Mouse (Mus musculus): Measurements from ENCODE around the gene Sdccag8. TPM values are rescaled to one million over a fixed set of nuclear protein-coding genes. Genes with fewer than 3 reads are reported as not detected.

Gene Sdccag8
- polyA plus RNA-seq, 1 experiment from 2014 or later = 31.5 TPM

GRCm38 (mm10) chr1:176995419-176995775 lies 180.9 kb downstream of the Sdccag8 start:
- 79% methylated on average over 4 of the region's 4 CpGs for WGBS
- Histone ChIP-seq H3K4me3 (ENCODE audit: low read depth, low read length) (no peak overlapping the region), H3K27me3 (replicated peaks; ENCODE audit: control insufficient read depth, insufficient read depth, low read length) (no peaks in the 10 kb centered on the region), H3K36me3 (ENCODE audit: control insufficient read depth, insufficient read depth, low read length) (no peaks in the 10 kb centered on the region), H3K9ac (ENCODE audit: low read length) (peak overlapping the region; percentile 32; the same call in 1 of the 2 replicates), H3K9me3 (replicated peaks; ENCODE audit: control insufficient read depth, low read length) (no peaks in the 10 kb centered on the region), H3K4me2 (ENCODE audit: low read length) (no peak overlapping the region), H3K4me1 (ENCODE audit: control insufficient read depth, insufficient read depth, low read length) (peaks cover 68% of the 10 kb centered on the region), H3K27ac (ENCODE audit: low read depth, low read length) (peak overlapping the region; percentile 97)
- DNase-seq (ENCODE audit: low spot score) = no peak
- no peak for ATAC-seq

GRCm38 (mm10) chr1:176996166-176996565 lies 181.7 kb downstream of the Sdccag8 start:
- Histone ChIP-seq H3K9ac (ENCODE audit: low read length) (no peak overlapping the region; the same call in 1 of the 2 replicates), H3K36me3 (ENCODE audit: control insufficient read depth, insufficient read depth, low read length) (no peaks in the 10 kb centered on the region), H3K9me3 (replicated peaks; ENCODE audit: control insufficient read depth, low read length) (no peaks in the 10 kb centered on the region), H3K27ac (ENCODE audit: low read depth, low read length) (peak overlapping the region; percentile 97), H3K4me3 (ENCODE audit: low read depth, low read length) (no peak overlapping the region), H3K4me1 (ENCODE audit: control insufficient read depth, insufficient read depth, low read length) (peaks cover 70% of the 10 kb centered on the region), H3K4me2 (ENCODE audit: low read length) (no peak overlapping the region), H3K27me3 (replicated peaks; ENCODE audit: control insufficient read depth, insufficient read depth, low read length) (no peaks in the 10 kb centered on the region)
- WGBS = 30% methylated on average over 3 of the region's 3 CpGs
- DNase-seq (ENCODE audit: low spot score) (no peak), ATAC-seq (no peak)

GRCm38 (mm10) chr1:176996630-176997201 lies 182.3 kb downstream of the Sdccag8 start:
- Histone ChIP-seq H3K27me3 (replicated peaks; ENCODE audit: control insufficient read depth, insufficient read depth, low read length) (no peaks in the 10 kb centered on the region), H3K27ac (ENCODE audit: low read depth, low read length) (peak overlapping the region; percentile 97), H3K36me3 (ENCODE audit: control insufficient read depth, insufficient read depth, low read length) (no peaks in the 10 kb centered on the region), H3K4me2 (ENCODE audit: low read length) (peak overlapping the region; percentile 49; the same call in 1 of the 2 replicates), H3K4me1 (ENCODE audit: control insufficient read depth, insufficient read depth, low read length) (peaks cover 70% of the 10 kb centered on the region), H3K9me3 (replicated peaks; ENCODE audit: control insufficient read depth, low read length) (no peaks in the 10 kb centered on the region), H3K4me3 (ENCODE audit: low read depth, low read length) (no peak overlapping the region), H3K9ac (ENCODE audit: low read length) (peak overlapping the region; percentile 63; the same call in 1 of the 2 replicates)
- peak; percentile 18; the same call in 1 of the 2 replicates for ATAC-seq
- DNase-seq (ENCODE audit: low spot score) = peak; percentile 85
- 7% methylated on average over 16 of the region's 16 CpGs for WGBS

- H3K9ac ChIP-seq (ENCODE audit: low read length) = peak overlapping the region; percentile 63
- H3K27me3 ChIP-seq (replicated peaks; ENCODE audit: control insufficient read depth, insufficient read depth, low read length) = no peaks in the 10 kb centered on the region
- DNase-seq (ENCODE audit: low spot score) (no peak), ATAC-seq (no peak)
- no peaks in the 10 kb centered on the region for H3K36me3 ChIP-seq (ENCODE audit: control insufficient read depth, insufficient read depth, low read length)
- H3K4me2 ChIP-seq (ENCODE audit: low read length) = peak overlapping the region; percentile 49
- H3K27ac ChIP-seq (ENCODE audit: low read depth, low read length) = peak overlapping the region; percentile 97
- H3K4me1 ChIP-seq (ENCODE audit: control insufficient read depth, insufficient read depth, low read length) = peaks cover 70% of the 10 kb centered on the region
- H3K4me3 ChIP-seq (ENCODE audit: low read depth, low read length) = no peak overlapping the region
- 5% methylated on average over 6 of the region's 6 CpGs for WGBS
- H3K9me3 ChIP-seq (replicated peaks; ENCODE audit: control insufficient read depth, low read length) = no peaks in the 10 kb centered on the region
Measured at GRCm38 (mm10) chr1:176997254-176997653, 182.8 kb downstream of the Sdccag8 start.

- H3K4me3 ChIP-seq (ENCODE audit: low read depth, low read length) = peak overlapping the region; percentile 6; the same call in 1 of the 2 replicates
- H3K27me3 ChIP-seq (replicated peaks; ENCODE audit: control insufficient read depth, insufficient read depth, low read length) = no peaks in the 10 kb centered on the region
- ATAC-seq = peak; percentile 22
- peak overlapping the region; percentile 97 for H3K27ac ChIP-seq (ENCODE audit: low read depth, low read length)
- no peaks in the 10 kb centered on the region for H3K36me3 ChIP-seq (ENCODE audit: control insufficient read depth, insufficient read depth, low read length)
- whole genome bisulfite sequencing = 17% methylated on average over 33 of the region's 33 CpGs
- H3K9ac ChIP-seq (ENCODE audit: low read length) = peak overlapping the region; percentile 63
- peak overlapping the region; percentile 49 for H3K4me2 ChIP-seq (ENCODE audit: low read length)
- DNase-seq (ENCODE audit: low spot score) = peak; percentile 77
- no peaks in the 10 kb centered on the region for H3K9me3 ChIP-seq (replicated peaks; ENCODE audit: control insufficient read depth, low read length)
- H3K4me1 ChIP-seq (ENCODE audit: control insufficient read depth, insufficient read depth, low read length) = peaks cover 67% of the 10 kb centered on the region
Measured at GRCm38 (mm10) chr1:176997711-176998689, 183.5 kb downstream of the Sdccag8 start.

- DNase-seq (ENCODE audit: low spot score) = peak; percentile 90
- Histone ChIP-seq H3K27ac (ENCODE audit: low read depth, low read length) (peak overlapping the region; percentile 97), H3K4me2 (ENCODE audit: low read length) (no peak overlapping the region), H3K36me3 (ENCODE audit: control insufficient read depth, insufficient read depth, low read length) (no peaks in the 10 kb centered on the region), H3K9me3 (replicated peaks; ENCODE audit: control insufficient read depth, low read length) (no peaks in the 10 kb centered on the region), H3K4me1 (ENCODE audit: control insufficient read depth, insufficient read depth, low read length) (peaks cover 69% of the 10 kb centered on the region), H3K27me3 (replicated peaks; ENCODE audit: control insufficient read depth, insufficient read depth, low read length) (no peaks in the 10 kb centered on the region), H3K4me3 (ENCODE audit: low read depth, low read length) (no peak overlapping the region), H3K9ac (ENCODE audit: low read length) (no peak overlapping the region)
- ATAC-seq = peak; percentile 45
- WGBS = 13% methylated on average over 6 of the region's 6 CpGs
Measured at GRCm38 (mm10) chr1:176999011-176999410, 184.6 kb downstream of the Sdccag8 start.

- no peaks in the 10 kb centered on the region for H3K9me3 ChIP-seq (replicated peaks; ENCODE audit: control insufficient read depth, low read length)
- DNase-seq (ENCODE audit: low spot score) = peak; percentile 71
- peak; percentile 63 for ATAC-seq
- WGBS = 11% methylated on average over 6 of the region's 6 CpGs
- H3K9ac ChIP-seq (ENCODE audit: low read length) = no peak overlapping the region; the same call in 1 of the 2 replicates
- H3K4me2 ChIP-seq (ENCODE audit: low read length) = no peak overlapping the region
- peak overlapping the region; percentile 58; the same call in 1 of the 2 replicates for H3K27ac ChIP-seq (ENCODE audit: low read depth, low read length)
- no peak overlapping the region for H3K4me3 ChIP-seq (ENCODE audit: low read depth, low read length)
- H3K27me3 ChIP-seq (replicated peaks; ENCODE audit: control insufficient read depth, insufficient read depth, low read length) = no peaks in the 10 kb centered on the region
- H3K4me1 ChIP-seq (ENCODE audit: control insufficient read depth, insufficient read depth, low read length) = peaks cover 40% of the 10 kb centered on the region
- no peaks in the 10 kb centered on the region for H3K36me3 ChIP-seq (ENCODE audit: control insufficient read depth, insufficient read depth, low read length)
Measured at GRCm38 (mm10) chr1:177002951-177003350, 188.5 kb downstream of the Sdccag8 start.

GRCm38 (mm10) chr1:177004041-177004741 lies 189.7 kb downstream of the Sdccag8 start:
- DNase-seq (ENCODE audit: low spot score) (no peak), ATAC-seq (peak; percentile 30)
- Histone ChIP-seq H3K27ac (ENCODE audit: low read depth, low read length) (no peak overlapping the region), H3K4me2 (ENCODE audit: low read length) (no peak overlapping the region), H3K9me3 (replicated peaks; ENCODE audit: control insufficient read depth, low read length) (no peaks in the 10 kb centered on the region), H3K27me3 (replicated peaks; ENCODE audit: control insufficient read depth, insufficient read depth, low read length) (no peaks in the 10 kb centered on the region), H3K4me1 (ENCODE audit: control insufficient read depth, insufficient read depth, low read length) (peaks cover 30% of the 10 kb centered on the region), H3K9ac (ENCODE audit: low read length) (no peak overlapping the region), H3K4me3 (ENCODE audit: low read depth, low read length) (no peak overlapping the region), H3K36me3 (ENCODE audit: control insufficient read depth, insufficient read depth, low read length) (no peaks in the 10 kb centered on the region)
- whole genome bisulfite sequencing = 68% methylated on average over 4 of the region's 4 CpGs

Measured in forebrain, embryonic 14.5 days (tissue).